30 mouse cellular contexts compared by ENCODE assay signal in the genomic region with DNA sequence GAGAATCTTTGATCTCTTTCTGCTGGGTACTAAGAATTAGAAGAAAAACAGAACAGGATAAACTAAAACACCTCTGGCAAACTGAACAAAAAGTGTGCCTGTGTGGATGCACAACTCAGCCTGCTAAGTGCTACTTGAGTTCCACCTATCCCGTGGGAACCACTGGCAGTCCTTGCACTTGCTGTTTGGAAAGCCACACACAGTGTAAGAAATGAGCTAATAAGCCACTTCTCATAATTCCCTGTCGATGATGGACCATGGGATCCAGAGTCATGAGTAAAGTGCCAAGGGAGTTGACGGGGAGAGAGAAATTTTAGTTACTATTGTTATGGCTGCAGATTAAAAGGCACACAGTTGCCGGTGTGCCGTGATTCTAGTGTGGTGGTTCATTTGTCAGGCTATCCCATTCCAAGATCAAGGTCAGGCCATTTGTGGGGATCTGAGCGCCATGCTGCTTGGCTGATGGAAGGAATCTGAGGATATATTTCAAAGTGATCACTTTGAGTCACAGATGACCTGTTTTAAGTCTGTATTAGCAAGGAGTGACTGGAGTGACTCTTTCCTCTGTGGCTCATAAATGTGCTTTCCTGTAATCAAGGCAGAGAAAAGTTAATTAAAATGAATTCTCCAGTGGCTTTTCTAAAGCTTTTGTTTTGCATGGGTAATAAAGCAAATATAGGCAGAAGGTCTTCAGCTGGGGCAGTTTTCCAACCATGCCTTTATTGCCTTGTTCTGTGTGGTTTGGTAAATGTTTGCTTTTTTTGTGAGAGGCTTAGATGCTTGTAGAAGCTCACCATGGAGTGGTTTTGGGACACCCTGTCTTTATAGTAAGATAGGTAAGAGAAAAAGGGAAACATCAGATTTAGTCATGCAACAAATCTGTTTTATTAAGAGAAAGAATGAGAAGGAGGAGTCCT.
A peak's percentile ranks its signal among the peaks of the same experiment; 100 is the strongest.
DNase-seq lines count a peak whose midpoint lies in the region; ATAC-seq lines count a peak whose summit lies in the region.
"Had no signal": no experiment of that assay in that cellular context is flagged by ENCODE, and none has a peak within 500 bp of the region (broad histone marks: within the 10 kb centered on the region; RNA-seq: fewer than 3 reads in every experiment).

No protein-coding gene starts in this region.

- ATAC-seq in hindbrain, embryonic 13.5 days (ENCODE audit: low FRiP score) = peak; percentile 52; the same call in 1 of the 2 replicates
- ATAC-seq in hindbrain, embryonic 14.5 days (ENCODE audit: low FRiP score) = no peak
- peak; percentile 86 for ATAC-seq in kidney, embryonic 15.5 days (replicated peaks; ENCODE audit: low FRiP score)
- 0 out of 2 replicates have a peak, but pooled peaks have one; percentile 37 for ATAC-seq in neural tube, embryonic 12.5 days (ENCODE audit: low FRiP score, low read depth)
- no peak for ATAC-seq in CD4-positive, CD25-positive, alpha-beta regulatory T cell, adult 4 months
- ATAC-seq: forebrain, embryonic 15.5 days; hindbrain, postnatal 0 days had no signal

- H3K36me3 ChIP-seq in hindbrain, embryonic 13.5 days = no peaks in the 10 kb centered on the region
- H3K36me3 ChIP-seq in hindbrain, embryonic 14.5 days (replicated peaks; ENCODE audit: control insufficient read depth, insufficient read depth) = no peaks in the 10 kb centered on the region
- no peaks in the 10 kb centered on the region for H3K36me3 ChIP-seq in kidney, embryonic 15.5 days
- no peaks in the 10 kb centered on the region for H3K36me3 ChIP-seq in neural tube, embryonic 12.5 days
- H3K36me3 ChIP-seq: embryonic facial prominence, embryonic 10.5 days; forebrain, embryonic 12.5 days; forebrain, embryonic 15.5 days; heart, embryonic 12.5 days; heart, embryonic 15.5 days had no signal

- no peaks in the 10 kb centered on the region for H3K9me3 ChIP-seq in hindbrain, embryonic 13.5 days
- no peaks in the 10 kb centered on the region for H3K9me3 ChIP-seq in hindbrain, embryonic 14.5 days (ENCODE audit: control insufficient read depth, low read length)
- no peaks in the 10 kb centered on the region for H3K9me3 ChIP-seq in kidney, embryonic 15.5 days (replicated peaks)
- no peaks in the 10 kb centered on the region for H3K9me3 ChIP-seq in neural tube, embryonic 12.5 days
- H3K9me3 ChIP-seq: embryonic facial prominence, embryonic 10.5 days; embryonic facial prominence, embryonic 13.5 days; forebrain, embryonic 12.5 days; forebrain, embryonic 15.5 days; G1E; heart, embryonic 12.5 days; heart, embryonic 15.5 days; hindbrain, embryonic 10.5 days had no signal

- H3K27me3 ChIP-seq in hindbrain, embryonic 13.5 days = no peaks in the 10 kb centered on the region
- no peaks in the 10 kb centered on the region for H3K27me3 ChIP-seq in hindbrain, embryonic 14.5 days (ENCODE audit: control insufficient read depth, insufficient read depth, low read length)
- no peaks in the 10 kb centered on the region for H3K27me3 ChIP-seq in kidney, embryonic 15.5 days
- H3K27me3 ChIP-seq in neural tube, embryonic 12.5 days (replicated peaks) = no peaks in the 10 kb centered on the region
- H3K27me3 ChIP-seq: CH12.LX; embryonic facial prominence, embryonic 13.5 days; forebrain, embryonic 12.5 days; forebrain, embryonic 15.5 days; heart, embryonic 12.5 days; heart, embryonic 15.5 days had no signal

- DNase-seq in hindbrain, embryonic 14.5 days (ENCODE audit: low spot score) = no peak
- no peak for DNase-seq in kidney, postnatal 10 days
- no peak for DNase-seq in neural tube, embryonic 10.5 days (ENCODE audit: extremely low spot score, low spot score)
- no peak for DNase-seq in urinary bladder, postnatal 25 days (ENCODE audit: low spot score)
- DNase-seq: adrenal gland, adult 2 months; adrenal gland, postnatal 14 days; cerebellum, adult 11 months; cerebellum, adult 2 months; cerebellum, adult 9-11 months; cerebellum, postnatal 25 days; embryo, embryonic 11 days; gastrocnemius, postnatal 25 days; heart, adult 18-20 months; heart, postnatal 10 days; heart, postnatal 36 days had no signal

- WGBS in hindbrain, embryonic 13.5 days = 71% methylated on average over 6 of the region's 6 CpGs
- WGBS in hindbrain, embryonic 14.5 days = 72% methylated on average over 6 of the region's 6 CpGs
- WGBS in kidney, embryonic 15.5 days = 47% methylated on average over 6 of the region's 6 CpGs
- WGBS in neural tube, embryonic 12.5 days = 70% methylated on average over 6 of the region's 6 CpGs

- H3K4me3 ChIP-seq in hindbrain, embryonic 13.5 days = no peak overlapping the region
- no peak overlapping the region for H3K4me3 ChIP-seq in hindbrain, embryonic 14.5 days (replicated peaks; ENCODE audit: low read length)
- H3K4me3 ChIP-seq in kidney, embryonic 15.5 days (replicated peaks) = no peak overlapping the region
- no peak overlapping the region for H3K4me3 ChIP-seq in neural tube, embryonic 12.5 days
- H3K4me3 ChIP-seq: embryonic facial prominence, embryonic 10.5 days; embryonic facial prominence, embryonic 13.5 days; erythroblast, embryonic 14.5 days; forebrain, embryonic 12.5 days; forebrain, embryonic 15.5 days; heart, embryonic 12.5 days; heart, embryonic 15.5 days; hindbrain, embryonic 10.5 days had no signal

- no peak overlapping the region for H3K9ac ChIP-seq in hindbrain, embryonic 13.5 days
- no peak overlapping the region for H3K9ac ChIP-seq in hindbrain, embryonic 14.5 days
- H3K9ac ChIP-seq in kidney, embryonic 15.5 days = no peak overlapping the region
- H3K9ac ChIP-seq in neural tube, embryonic 12.5 days = no peak overlapping the region
- H3K9ac ChIP-seq: embryonic facial prominence, embryonic 13.5 days; forebrain, embryonic 12.5 days; forebrain, embryonic 15.5 days; heart, embryonic 12.5 days; heart, embryonic 15.5 days had no signal

- peak overlapping the region; percentile 15; the same call in 1 of the 2 replicates for H3K27ac ChIP-seq in hindbrain, embryonic 13.5 days
- no peak overlapping the region for H3K27ac ChIP-seq in hindbrain, embryonic 14.5 days
- H3K27ac ChIP-seq in kidney, embryonic 15.5 days = peak overlapping the region; percentile 6; the same call in 1 of the 2 replicates
- H3K27ac ChIP-seq in neural tube, embryonic 12.5 days = no peak overlapping the region
- H3K27ac ChIP-seq: embryonic facial prominence, embryonic 10.5 days; embryonic facial prominence, embryonic 13.5 days; forebrain, embryonic 12.5 days; forebrain, embryonic 15.5 days; heart, embryonic 15.5 days; hindbrain, embryonic 10.5 days; hindbrain, postnatal 0 days had no signal

- H3K4me1 ChIP-seq in hindbrain, embryonic 13.5 days (replicated peaks) = peaks cover 8% of the 10 kb centered on the region
- H3K4me1 ChIP-seq in hindbrain, embryonic 14.5 days (replicated peaks; ENCODE audit: control insufficient read depth, insufficient read depth, low read length) = no peaks in the 10 kb centered on the region; the same call in 1 of the 2 replicates
- peaks cover 8% of the 10 kb centered on the region; the same call in 1 of the 2 replicates for H3K4me1 ChIP-seq in kidney, embryonic 15.5 days
- H3K4me1 ChIP-seq in neural tube, embryonic 12.5 days = 0 out of 2 replicates have a peak, but pooled peaks cover 3% of the 10 kb centered on the region
- H3K4me1 ChIP-seq: embryonic facial prominence, embryonic 10.5 days; embryonic facial prominence, embryonic 13.5 days; forebrain, embryonic 12.5 days; forebrain, embryonic 15.5 days; heart, embryonic 12.5 days; heart, embryonic 15.5 days; hindbrain, embryonic 10.5 days had no signal

- no peak overlapping the region for H3K4me2 ChIP-seq in hindbrain, embryonic 13.5 days
- no peak overlapping the region for H3K4me2 ChIP-seq in hindbrain, embryonic 14.5 days (replicated peaks)
- no peak overlapping the region for H3K4me2 ChIP-seq in kidney, embryonic 15.5 days
- no peak overlapping the region for H3K4me2 ChIP-seq in neural tube, embryonic 12.5 days (replicated peaks)
- H3K4me2 ChIP-seq: embryonic facial prominence, embryonic 13.5 days; forebrain, embryonic 12.5 days; forebrain, embryonic 15.5 days; heart, embryonic 12.5 days; heart, embryonic 15.5 days had no signal

Comparison
In these comparisons a context has a peak if more than half of its experiments do, and no peak if none do; other contexts are left out.
1. ATAC-seq: peak in hindbrain, embryonic 13.5 days (single experiment), kidney, embryonic 15.5 days (single experiment) and neural tube, embryonic 12.5 days (single experiment); none in hindbrain, embryonic 14.5 days (single experiment) and CD4-positive, CD25-positive, alpha-beta regulatory T cell, adult 4 months (single experiment).
2. H3K27ac ChIP-seq: peak in hindbrain, embryonic 13.5 days (single experiment) and kidney, embryonic 15.5 days (single experiment); none in hindbrain, embryonic 14.5 days (single experiment) and neural tube, embryonic 12.5 days (single experiment).